Mouse (Mus musculus): ENCODE results near the gene Podnl1. TPM values are rescaled to one million over a fixed set of nuclear protein-coding genes. Genes with fewer than 3 reads are reported as not detected.

Podnl1 gene
- polyA plus RNA-seq, 1 experiment from 2014 or later = 0.21 TPM

DNA sequence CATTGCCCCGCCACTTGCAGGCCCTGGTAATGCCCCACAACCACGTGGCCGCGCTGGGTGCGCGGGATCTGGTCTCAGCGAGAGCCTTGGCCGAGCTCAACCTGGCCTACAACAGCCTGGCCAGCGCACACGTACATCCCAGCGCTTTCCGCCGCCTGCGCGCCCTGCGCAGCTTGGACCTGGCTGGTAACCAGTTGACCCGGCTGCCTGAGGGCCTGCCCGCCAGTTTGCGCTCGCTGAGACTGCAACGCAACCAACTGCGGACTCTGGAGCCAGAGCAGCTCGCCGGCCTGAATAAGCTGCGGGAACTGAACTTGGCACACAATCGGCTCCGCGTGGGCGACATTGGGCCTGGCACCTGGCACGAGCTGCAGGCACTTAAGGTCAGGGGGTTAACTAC is 5.0 kb downstream of the Podnl1 start:
- Histone ChIP-seq H3K4me2 (no peak overlapping the region), H3K9ac (no peak overlapping the region), H3K36me3 (peaks cover 41% of the 10 kb centered on the region), H3K4me3 (replicated peaks) (no peak overlapping the region), H3K27ac (no peak overlapping the region), H3K27me3 (no peaks in the 10 kb centered on the region), H3K4me1 (peaks cover 20% of the 10 kb centered on the region), H3K9me3 (replicated peaks) (no peaks in the 10 kb centered on the region)
- 43% methylated on average over 30 of the region's 30 CpGs for WGBS
- no peak for ATAC-seq (replicated peaks; ENCODE audit: low FRiP score)

DNA sequence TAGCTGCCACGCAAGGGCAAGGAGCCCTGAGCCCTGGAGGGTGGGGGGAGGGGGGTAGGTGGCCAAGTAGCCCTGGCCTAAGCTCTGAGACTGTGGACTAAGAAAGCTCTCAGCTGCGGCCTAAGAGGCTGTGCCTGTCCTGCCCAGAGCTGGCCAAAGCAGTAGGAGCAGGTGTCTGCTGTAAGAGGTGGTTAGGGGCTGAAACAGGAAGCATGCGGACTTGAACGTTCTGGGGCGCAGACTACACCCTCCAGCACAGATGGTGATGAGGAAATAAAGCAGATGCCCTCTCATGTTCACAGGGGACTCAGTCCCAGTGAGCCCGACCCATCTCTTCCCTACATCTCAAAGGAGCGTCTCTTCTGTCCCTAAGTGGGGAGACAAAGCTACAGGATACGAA is 6.4 kb downstream of the Podnl1 start:
- Histone ChIP-seq H3K9ac (no peak overlapping the region), H3K4me3 (replicated peaks) (no peak overlapping the region), H3K9me3 (replicated peaks) (no peaks in the 10 kb centered on the region), H3K27ac (no peak overlapping the region), H3K4me1 (peaks cover 12% of the 10 kb centered on the region), H3K4me2 (no peak overlapping the region), H3K36me3 (peaks cover 56% of the 10 kb centered on the region), H3K27me3 (no peaks in the 10 kb centered on the region)
- ATAC-seq (replicated peaks; ENCODE audit: low FRiP score) = no peak
- 88% methylated on average over 8 of the region's 8 CpGs for WGBS

DNA sequence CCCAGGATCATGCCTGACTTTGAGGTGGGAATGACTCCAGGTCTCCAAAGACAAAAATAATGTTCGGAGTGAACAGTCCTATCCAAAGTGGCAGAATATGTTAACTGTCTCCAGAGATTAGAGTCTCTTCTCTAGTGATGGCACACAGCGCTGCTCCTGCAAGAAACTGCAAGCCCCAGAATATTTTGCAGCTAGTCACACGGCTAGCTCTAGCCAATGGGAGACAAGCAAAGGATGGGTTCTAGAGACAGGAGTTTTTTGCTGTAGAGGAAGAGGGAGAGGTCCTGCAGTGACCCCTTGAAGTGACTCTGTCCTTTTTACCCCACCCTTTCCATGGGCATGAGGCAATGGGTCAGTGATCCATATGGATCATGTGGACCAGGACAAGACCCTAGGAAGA is 12.1 kb downstream of the Podnl1 start:
- Histone ChIP-seq H3K9me3 (replicated peaks) (no peaks in the 10 kb centered on the region), H3K27me3 (no peaks in the 10 kb centered on the region), H3K36me3 (peaks cover 99% of the 10 kb centered on the region), H3K4me2 (no peak overlapping the region), H3K27ac (no peak overlapping the region), H3K9ac (no peak overlapping the region), H3K4me3 (replicated peaks) (no peak overlapping the region), H3K4me1 (no peaks in the 10 kb centered on the region)
- 92% methylated on average over 3 of the region's 3 CpGs for WGBS
- no peak for ATAC-seq (replicated peaks; ENCODE audit: low FRiP score)

DNA sequence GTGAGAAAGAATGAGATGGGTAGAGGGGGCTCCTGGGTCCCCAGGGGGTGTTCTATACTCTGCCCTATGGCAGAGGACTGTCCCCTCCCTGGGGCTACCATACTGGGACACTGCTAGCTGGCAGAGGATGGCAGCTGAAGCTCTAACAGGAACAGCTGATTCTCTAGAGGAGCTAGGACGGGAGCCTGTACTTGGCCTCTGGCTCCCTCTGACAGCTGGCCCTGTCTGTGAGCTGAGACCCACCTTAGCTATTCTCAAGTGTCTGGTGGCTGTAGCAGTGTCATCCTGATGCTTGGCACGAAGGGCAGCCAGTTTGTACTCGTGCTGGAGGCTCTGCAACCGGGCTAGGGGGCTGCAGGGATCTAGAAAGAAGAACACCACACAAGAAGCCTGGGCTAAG is 15.0 kb downstream of the Podnl1 start:
- H3K9ac ChIP-seq = no peak overlapping the region
- H3K27me3 ChIP-seq = no peaks in the 10 kb centered on the region
- H3K4me2 ChIP-seq = no peak overlapping the region
- H3K4me3 ChIP-seq (replicated peaks) = no peak overlapping the region
- peaks cover 90% of the 10 kb centered on the region for H3K36me3 ChIP-seq
- H3K9me3 ChIP-seq (replicated peaks) = no peaks in the 10 kb centered on the region
- WGBS = 92% methylated on average over 4 of the region's 4 CpGs
- H3K27ac ChIP-seq = no peak overlapping the region
- no peak for ATAC-seq (replicated peaks; ENCODE audit: low FRiP score)
- H3K4me1 ChIP-seq = no peaks in the 10 kb centered on the region

DNA sequence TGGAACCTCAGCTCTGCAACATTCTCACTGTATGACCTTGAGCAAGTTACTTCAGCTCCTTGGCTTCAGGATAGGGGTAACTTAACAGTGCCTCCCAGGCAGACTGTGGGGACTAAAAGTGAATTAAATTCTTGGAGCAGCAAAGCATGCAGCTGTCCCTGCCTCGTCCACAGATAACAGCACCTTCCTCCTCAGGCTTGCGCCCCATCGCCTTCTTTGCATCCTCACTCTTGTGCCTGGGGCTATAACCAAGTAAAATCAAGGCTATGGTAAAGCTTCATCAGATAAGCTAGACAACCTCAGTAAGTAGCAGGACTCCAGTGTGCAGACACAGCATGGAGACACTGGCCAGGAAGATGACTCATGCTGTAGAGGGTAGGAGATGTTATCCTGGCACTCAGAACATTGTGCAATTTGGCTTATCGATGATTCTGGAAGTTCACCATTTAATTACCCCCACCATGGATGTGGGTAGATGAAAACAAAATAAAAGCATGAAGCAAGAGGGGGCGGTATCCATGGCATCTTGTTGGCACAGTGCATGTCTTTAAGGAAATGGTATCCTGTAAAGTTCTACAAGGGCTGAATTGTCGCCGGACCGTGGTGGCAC is 19.0 kb downstream of the Podnl1 start:
- Histone ChIP-seq H3K27ac (no peak overlapping the region), H3K36me3 (peaks cover 53% of the 10 kb centered on the region), H3K9me3 (replicated peaks) (no peaks in the 10 kb centered on the region), H3K4me2 (no peak overlapping the region), H3K4me3 (replicated peaks) (no peak overlapping the region), H3K4me1 (peaks cover 22% of the 10 kb centered on the region), H3K9ac (no peak overlapping the region), H3K27me3 (no peaks in the 10 kb centered on the region)
- 84% methylated on average over 8 of the region's 8 CpGs for WGBS
- ATAC-seq (replicated peaks; ENCODE audit: low FRiP score) = no peak

DNA sequence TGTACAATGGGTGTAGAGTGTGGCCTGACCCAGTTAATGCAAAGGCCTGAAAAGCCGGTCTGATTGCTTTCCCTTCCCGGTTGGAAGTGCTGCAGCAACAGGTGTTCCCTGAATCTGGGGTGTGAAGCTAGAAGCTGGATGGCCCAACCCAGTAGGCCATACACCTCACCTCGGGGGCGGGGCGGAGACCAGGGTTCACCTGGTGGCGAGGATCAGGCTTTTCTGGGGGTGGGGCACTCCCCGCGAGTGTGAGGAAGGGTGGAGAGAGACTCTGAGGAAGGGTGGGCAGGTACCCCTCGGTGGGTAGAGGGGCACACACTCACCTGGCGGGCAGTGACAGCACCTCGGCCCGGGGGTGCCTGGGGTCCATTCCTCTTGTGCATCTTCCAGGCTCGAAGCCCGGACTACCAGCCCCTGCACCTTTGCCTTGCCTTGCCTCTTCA is 21.6 kb downstream of the Podnl1 start:
- peak overlapping the region; percentile 72 for H3K4me3 ChIP-seq (replicated peaks)

DNA sequence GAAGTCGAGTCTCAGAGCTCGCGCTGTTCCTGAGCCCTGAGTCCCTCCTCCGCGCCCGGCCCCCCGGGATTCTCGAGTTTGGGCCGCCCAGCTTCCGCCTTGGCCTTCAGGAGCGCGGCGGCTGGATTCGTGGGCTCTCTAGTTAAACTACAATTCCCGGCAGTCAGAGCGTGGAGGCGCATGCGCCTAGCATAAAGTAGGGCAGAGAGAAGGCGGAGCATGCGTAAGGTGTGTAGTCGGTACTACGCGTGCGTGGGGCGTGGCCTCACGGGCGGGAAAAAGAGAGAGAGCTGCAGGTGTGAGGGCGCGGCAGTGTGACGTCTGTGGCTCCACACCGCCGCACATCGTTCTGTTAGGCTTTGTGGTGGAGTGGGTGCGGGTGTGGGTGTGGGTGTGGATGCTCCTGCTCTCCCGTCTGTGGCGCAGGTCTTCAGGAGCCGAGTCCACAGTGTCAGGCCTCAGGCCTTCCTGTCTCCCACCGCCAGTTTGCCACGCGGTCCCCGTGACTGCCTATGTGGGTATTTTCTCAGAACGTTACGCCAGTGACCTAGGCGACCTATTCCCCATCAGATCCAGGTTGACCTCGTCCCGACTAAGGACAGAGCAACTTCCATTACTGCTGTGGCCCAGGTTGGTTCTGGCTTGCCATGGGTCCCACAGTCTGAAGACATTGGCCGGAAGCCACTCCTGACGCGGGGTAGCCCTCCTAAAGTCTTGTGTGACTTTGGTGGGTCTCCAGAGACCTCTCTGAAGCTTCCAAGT is 22.2 kb downstream of the Podnl1 start, which contains the start of the genes Cc2d1a and 4930432K21Rik:
TSS of gene Cc2d1a (minus strand) at position 168 of the 762 bp plus-strand sequence.
TSS of gene 4930432K21Rik (plus strand) at position 257 of the 762 bp plus-strand sequence.
- Histone ChIP-seq H3K4me1 (peaks cover 24% of the 10 kb centered on the region), H3K4me3 (replicated peaks) (peak within 1 kb of the TSS; percentile 72), H3K27me3 (no peaks in the 10 kb centered on the region), H3K36me3 (peaks cover 23% of the 10 kb centered on the region), H3K9me3 (replicated peaks) (no peaks in the 10 kb centered on the region), H3K27ac (peak within 1 kb of the TSS; percentile 76), H3K9ac (peak within 1 kb of the TSS; percentile 80), H3K4me2 (peak within 1 kb of the TSS; percentile 89)
- WGBS = 16% methylated on average over 49 of the region's 49 CpGs
- peak; percentile 94 for ATAC-seq (replicated peaks; ENCODE audit: low FRiP score)

More for the DNA sequence above, 21.6 kb downstream of the Podnl1 start:
- WGBS = 9% methylated on average over 14 of the region's 14 CpGs
- Histone ChIP-seq H3K9ac (peak overlapping the region; percentile 80), H3K27me3 (no peaks in the 10 kb centered on the region), H3K4me2 (peak overlapping the region; percentile 89), H3K4me1 (peaks cover 24% of the 10 kb centered on the region), H3K9me3 (replicated peaks) (no peaks in the 10 kb centered on the region), H3K36me3 (peaks cover 29% of the 10 kb centered on the region), H3K27ac (peak overlapping the region; percentile 76)
- no peak; the same call in 1 of the 2 replicates for ATAC-seq (replicated peaks; ENCODE audit: low FRiP score)

DNA sequence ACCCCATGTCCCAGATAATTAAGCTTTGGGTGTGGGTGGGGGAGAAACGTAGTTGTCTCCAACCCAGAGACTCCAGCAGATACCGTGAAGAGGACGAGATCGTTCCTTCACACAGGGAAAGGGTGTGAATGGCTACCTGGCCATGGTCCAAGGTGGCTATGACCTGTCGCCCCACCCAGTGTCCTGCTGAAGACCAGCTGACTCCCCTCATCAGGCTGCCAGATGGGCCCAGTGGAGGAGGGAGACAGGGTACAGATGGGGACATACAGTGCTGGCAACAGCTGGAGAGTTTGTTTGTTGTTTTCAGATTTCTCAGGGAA is 22.7 kb downstream of the Podnl1 start:
- ATAC-seq (replicated peaks; ENCODE audit: low FRiP score) = 0 out of 2 replicates have a peak, but pooled peaks have one; percentile 0
- Histone ChIP-seq H3K4me3 (replicated peaks) (peak overlapping the region; percentile 72), H3K4me2 (peak overlapping the region; percentile 89), H3K9me3 (replicated peaks) (no peaks in the 10 kb centered on the region), H3K9ac (no peak overlapping the region), H3K27ac (peak overlapping the region; percentile 24; the same call in 1 of the 2 replicates), H3K36me3 (peaks cover 17% of the 10 kb centered on the region), H3K4me1 (peaks cover 24% of the 10 kb centered on the region), H3K27me3 (no peaks in the 10 kb centered on the region)
- 79% methylated on average over 5 of the region's 5 CpGs for WGBS

DNA sequence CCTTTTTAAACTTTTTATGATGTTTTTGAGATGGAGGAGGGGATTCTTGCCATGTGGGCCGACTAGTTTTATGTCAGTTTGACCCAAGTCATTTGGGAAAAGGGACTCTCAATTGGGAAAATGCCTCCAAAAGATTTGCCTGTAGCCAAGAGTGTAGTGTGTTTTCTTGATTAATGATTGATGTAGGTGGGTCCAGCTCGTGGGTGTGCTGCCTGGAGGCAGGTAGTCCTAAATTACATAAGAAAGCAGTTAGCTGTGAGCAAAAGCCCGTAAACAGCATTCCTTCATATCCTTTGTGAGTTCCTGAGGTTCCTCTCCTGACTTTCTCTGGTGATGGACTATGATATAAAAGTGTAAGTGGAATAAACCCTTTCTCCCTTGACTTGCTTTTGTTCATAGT is 23.4 kb downstream of the Podnl1 start:
- Histone ChIP-seq H3K4me3 (replicated peaks) (no peak overlapping the region), H3K9me3 (replicated peaks) (no peaks in the 10 kb centered on the region), H3K27ac (peak overlapping the region; percentile 49), H3K27me3 (no peaks in the 10 kb centered on the region), H3K4me1 (peaks cover 24% of the 10 kb centered on the region), H3K36me3 (peaks cover 10% of the 10 kb centered on the region), H3K4me2 (no peak overlapping the region), H3K9ac (no peak overlapping the region)
- ATAC-seq (replicated peaks; ENCODE audit: low FRiP score) = no peak
- 45% methylated on average over 3 of the region's 3 CpGs for WGBS

DNA sequence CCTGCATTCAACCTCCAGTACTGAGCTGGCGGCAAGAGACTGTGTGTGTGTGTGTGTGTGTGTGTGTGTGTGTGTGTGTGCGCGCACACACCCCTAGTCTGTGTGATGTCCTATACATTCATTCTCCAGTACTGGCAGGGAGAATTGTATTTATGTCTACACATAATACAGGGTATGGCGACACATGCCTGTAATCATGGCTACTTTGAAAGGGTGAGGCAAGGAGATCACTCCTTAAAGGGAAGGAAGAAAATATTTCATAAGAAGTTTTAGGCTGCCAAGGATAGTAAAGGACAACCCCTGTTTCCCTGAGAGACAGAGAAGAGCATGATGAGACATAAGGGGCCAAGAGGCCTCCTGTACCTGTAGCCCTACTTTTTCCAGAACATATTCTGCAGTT is 31.8 kb downstream of the Podnl1 start:
- no peak overlapping the region for H3K27ac ChIP-seq
- no peak for ATAC-seq (replicated peaks; ENCODE audit: low FRiP score)
- 93% methylated on average over 4 of the region's 4 CpGs for WGBS

DNA sequence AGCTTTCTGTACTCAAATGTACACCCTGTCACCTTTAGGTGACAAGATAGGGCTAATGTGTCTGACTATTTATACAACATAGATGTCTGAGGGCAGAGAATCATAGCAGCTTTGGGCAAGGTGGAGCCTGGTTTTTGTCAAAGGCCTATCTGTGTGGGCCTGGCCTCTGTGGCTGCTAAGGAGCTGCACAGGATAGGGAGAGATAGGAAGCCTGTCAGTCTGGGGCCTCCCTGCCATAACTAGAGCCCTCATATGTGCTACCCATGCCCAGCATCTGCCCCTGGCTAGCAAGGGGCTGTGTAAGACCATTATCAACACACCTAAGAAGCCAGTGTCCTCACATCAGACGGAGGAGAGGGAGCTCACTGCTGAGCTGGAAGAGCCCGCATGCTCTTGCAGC is 41.9 kb downstream of the Podnl1 start:
- H3K9ac ChIP-seq = no peak overlapping the region
- no peaks in the 10 kb centered on the region for H3K9me3 ChIP-seq (replicated peaks)
- H3K4me3 ChIP-seq (replicated peaks) = no peak overlapping the region
- no peak for ATAC-seq (replicated peaks; ENCODE audit: low FRiP score)
- H3K27me3 ChIP-seq = no peaks in the 10 kb centered on the region
- no peak overlapping the region for H3K27ac ChIP-seq
- WGBS = 97% methylated on average over 2 of the region's 2 CpGs
- peaks cover 33% of the 10 kb centered on the region for H3K36me3 ChIP-seq
- H3K4me1 ChIP-seq = no peaks in the 10 kb centered on the region
- H3K4me2 ChIP-seq = no peak overlapping the region

More for the DNA sequence above, 31.8 kb downstream of the Podnl1 start:
- Histone ChIP-seq H3K36me3 (peaks cover 6% of the 10 kb centered on the region; the same call in 1 of the 2 replicates), H3K4me2 (no peak overlapping the region), H3K27me3 (no peaks in the 10 kb centered on the region), H3K4me1 (no peaks in the 10 kb centered on the region), H3K9me3 (replicated peaks) (no peaks in the 10 kb centered on the region), H3K4me3 (replicated peaks) (no peak overlapping the region), H3K9ac (no peak overlapping the region)

DNA sequence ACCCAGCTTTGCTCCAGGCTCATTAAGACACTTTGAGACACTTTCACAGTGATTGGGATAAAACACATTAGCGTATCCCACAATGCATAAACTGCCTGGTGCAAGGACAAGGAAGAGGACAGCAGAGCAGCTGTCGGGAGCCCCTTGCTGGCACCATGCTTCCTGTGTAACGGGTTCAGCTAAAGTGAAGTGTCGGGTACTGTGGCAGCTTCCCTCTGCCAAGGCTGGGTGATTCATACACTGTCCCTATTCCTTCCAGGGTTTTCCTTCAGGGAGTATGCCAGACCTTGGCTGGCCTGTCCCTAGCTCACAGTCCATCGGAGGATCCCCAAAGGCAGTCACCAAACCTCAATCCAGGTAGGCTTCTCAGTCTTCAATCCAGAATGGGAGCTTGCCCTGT is 44.3 kb downstream of the Podnl1 start:
- WGBS = 92% methylated on average over 5 of the region's 5 CpGs
- Histone ChIP-seq H3K9ac (no peak overlapping the region), H3K4me3 (replicated peaks) (no peak overlapping the region), H3K4me1 (no peaks in the 10 kb centered on the region), H3K4me2 (no peak overlapping the region), H3K27me3 (no peaks in the 10 kb centered on the region), H3K27ac (no peak overlapping the region), H3K9me3 (replicated peaks) (no peaks in the 10 kb centered on the region), H3K36me3 (peaks cover 45% of the 10 kb centered on the region)
- ATAC-seq (replicated peaks; ENCODE audit: low FRiP score) = no peak
